Mouse (Mus musculus): Measurements from ENCODE around the gene H2-M9.

DNA sequence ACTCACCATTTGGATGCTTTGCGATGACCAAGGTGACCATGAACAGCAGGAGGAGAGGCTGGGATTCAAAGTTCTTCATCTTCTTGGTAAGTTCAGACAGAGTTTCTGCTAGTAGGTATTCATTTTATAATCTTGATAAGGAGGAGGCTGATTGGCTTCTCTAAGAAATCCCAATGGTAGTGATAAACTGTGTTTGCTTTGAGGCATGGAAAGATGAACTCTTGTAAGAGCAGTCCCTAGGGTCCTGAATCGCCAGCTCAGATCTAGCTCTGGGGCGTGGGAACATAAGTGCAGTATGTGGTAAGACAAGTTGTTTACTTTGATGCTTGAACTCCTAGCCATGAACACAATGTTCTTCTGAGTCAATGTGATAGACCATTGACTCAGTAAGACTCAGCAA is at the start of gene H2-M9:
- TF ChIP-seq CTCF (IDR thresholded peaks at IDR 0.05; ENCODE audit: control insufficient read depth, insufficient read depth, insufficient read length) (no peak), USF1 (IDR thresholded peaks at IDR 0.05; ENCODE audit: low read depth) (no peak), MAX (IDR thresholded peaks at IDR 0.05) (no peak), FOSL1 (IDR thresholded peaks at IDR 0.05; ENCODE audit: insufficient read depth, low read length, poor library complexity, severe bottlenecking) (no peak), MYOG (IDR thresholded peaks at IDR 0.05; ENCODE audit: control insufficient read depth, extremely low read depth, insufficient read length) (no peak)

Data from C2C12 (cell line).